Mouse (Mus musculus): ENCODE results near the gene Maneal. TPM values are rescaled to one million over a fixed set of nuclear protein-coding genes. Genes with fewer than 3 reads are reported as not detected.

Gene Maneal
- polyA plus RNA-seq, 1 experiment from 2014 or later = 0.41 TPM

GRCm38 (mm10) chr4:124808511-124808910 lies 53.5 kb downstream of the Maneal start:
- peaks cover 2% of the 10 kb centered on the region for H3K4me1 ChIP-seq (ENCODE audit: control insufficient read depth, insufficient read depth, low read length)
- no peak overlapping the region for H3K4me2 ChIP-seq (ENCODE audit: low read depth, low read length)
- H3K27me3 ChIP-seq (ENCODE audit: control insufficient read depth, insufficient read depth, low read length) = no peaks in the 10 kb centered on the region
- no peak overlapping the region for H3K4me3 ChIP-seq (replicated peaks; ENCODE audit: low read length)
- H3K9me3 ChIP-seq (replicated peaks; ENCODE audit: control insufficient read depth, low read length) = no peaks in the 10 kb centered on the region
- H3K36me3 ChIP-seq (ENCODE audit: control insufficient read depth, insufficient read depth, low read length) = no peaks in the 10 kb centered on the region
- WGBS = 75% methylated on average over 5 of the region's 5 CpGs
- ATAC-seq (ENCODE audit: insufficient read depth, low FRiP score) = no peak
- H3K27ac ChIP-seq (ENCODE audit: low read length) = no peak overlapping the region
- no peak overlapping the region for H3K9ac ChIP-seq (ENCODE audit: low read length)

Other genes starting within 250 kb of the Maneal start
- 0.13 and 0.14 TPM in 2 replicates for gene Pou3f1, start 205.4 kb downstream of the Maneal start, polyA plus RNA-seq (2015; fragmentation: Nextera tagmentation; extraction: Ambion mirVana)
- 85.7 and 88.8 TPM in 2 replicates for gene Utp11, start 168.6 kb downstream of the Maneal start, polyA plus RNA-seq (2015; fragmentation: Nextera tagmentation; extraction: Ambion mirVana)
- gene Fhl3, start 161.5 kb downstream of the Maneal start, polyA plus RNA-seq (2015; fragmentation: Nextera tagmentation; extraction: Ambion mirVana) = 10.1 and 10.8 TPM in 2 replicates
- gene Sf3a3, start 147.4 kb downstream of the Maneal start, polyA plus RNA-seq (2015; fragmentation: Nextera tagmentation; extraction: Ambion mirVana) = 114 and 118 TPM in 2 replicates
- 33.0 and 35.8 TPM in 2 replicates for gene Inpp5b, start 120.3 kb downstream of the Maneal start, polyA plus RNA-seq (2015; fragmentation: Nextera tagmentation; extraction: Ambion mirVana)
- gene Mtf1, start 60.1 kb downstream of the Maneal start, polyA plus RNA-seq (2015; fragmentation: Nextera tagmentation; extraction: Ambion mirVana) = 13.9 and 14.5 TPM in 2 replicates
- gene Yrdc, start 11.5 kb downstream of the Maneal start, polyA plus RNA-seq (2015; fragmentation: Nextera tagmentation; extraction: Ambion mirVana) = 20.0 and 22.3 TPM in 2 replicates
- 40.9 and 47.4 TPM in 2 replicates for gene 1110065P20Rik, start 11.0 kb downstream of the Maneal start, polyA plus RNA-seq (2015; fragmentation: Nextera tagmentation; extraction: Ambion mirVana)
- gene Epha10, start 18.7 kb upstream of the Maneal start, polyA plus RNA-seq (2015; fragmentation: Nextera tagmentation; extraction: Ambion mirVana) = 0.09 and 0.14 TPM in 2 replicates
- 10.9 and 11.8 TPM in 2 replicates for gene 9930104L06Rik, start 74.9 kb upstream of the Maneal start, polyA plus RNA-seq (2015; fragmentation: Nextera tagmentation; extraction: Ambion mirVana)
- gene Cdca8, start 77.1 kb upstream of the Maneal start, polyA plus RNA-seq (2015; fragmentation: Nextera tagmentation; extraction: Ambion mirVana) = 111 and 114 TPM in 2 replicates
- gene Rspo1, start 124.3 kb upstream of the Maneal start, polyA plus RNA-seq (2015; fragmentation: Nextera tagmentation; extraction: Ambion mirVana) = 7.5 and 10.3 TPM in 2 replicates
- gene Gnl2, start 154.4 kb upstream of the Maneal start, polyA plus RNA-seq (2015; fragmentation: Nextera tagmentation; extraction: Ambion mirVana) = 76.7 and 80.0 TPM in 2 replicates
- gene Dnali1, start 203.5 kb upstream of the Maneal start, polyA plus RNA-seq (2015; fragmentation: Nextera tagmentation; extraction: Ambion mirVana) = 0.10 and 0.31 TPM in 2 replicates
- 17.2 and 20.5 TPM in 2 replicates for gene Snip1, start 204.5 kb upstream of the Maneal start, polyA plus RNA-seq (2015; fragmentation: Nextera tagmentation; extraction: Ambion mirVana)
- gene Meaf6, start 223.0 kb upstream of the Maneal start, polyA plus RNA-seq (2015; fragmentation: Nextera tagmentation; extraction: Ambion mirVana) = 41.5 and 45.0 TPM in 2 replicates

Data from stomach, embryonic 16.5 days (tissue).